Mouse (Mus musculus) limb, embryonic 11.5 days (tissue): ENCODE results near the gene Mgat5. TPM values are rescaled to one million over a fixed set of nuclear protein-coding genes. Genes with fewer than 3 reads are reported as not detected.

Experiments used
- ATAC-seq: fragments of 200-750 bp; cut with Nextera tagmentation; 2 replicates; pipeline ENCODE4 v1.8.0; 2017; ENCODE audit warnings: low read depth; ENCODE audit not compliant: insufficient number of reproducible peaks, low FRiP score, low TSS enrichment
- DNase-seq: peaks from one replicate; pipeline ENCODE4 v3.0.0-alpha.2; 2015; ENCODE audit warnings: low spot score
- H3K27ac ChIP-seq: fragments of 300-500 bp; sonication (generic); replicated peaks from 2 replicates; pipeline ENCODE4 v1.5.1; 2014; ENCODE audit warnings: low read depth, mild to moderate bottlenecking, low read length
- H3K27me3 ChIP-seq: fragments of 300-500 bp; sonication (generic); 2 replicates; pipeline ENCODE4 v1.6.1; 2014; ENCODE audit warnings: mild to moderate bottlenecking, low read length, mixed read lengths; ENCODE audit not compliant: control insufficient read depth, insufficient read depth
- H3K36me3 ChIP-seq: fragments of 300-500 bp; sonication (generic); 2 replicates; pipeline ENCODE4 v1.6.1; 2014; ENCODE audit warnings: mild to moderate bottlenecking, low read length, moderate library complexity, mixed read lengths; ENCODE audit not compliant: control insufficient read depth, insufficient read depth
- H3K4me1 ChIP-seq: fragments of 300-500 bp; sonication (generic); 2 replicates; pipeline ENCODE4 v1.6.1; 2014; ENCODE audit warnings: low read length, mixed read lengths; ENCODE audit not compliant: control insufficient read depth, insufficient read depth
- H3K4me2 ChIP-seq: fragments of 300-500 bp; sonication (generic); 2 replicates; pipeline ENCODE4 v1.6.1; 2014; ENCODE audit warnings: low read depth, mild to moderate bottlenecking, moderate library complexity; ENCODE audit not compliant: severe bottlenecking
- H3K4me3 ChIP-seq: fragments of 300-500 bp; sonication (generic); 2 replicates; pipeline ENCODE4 v1.5.1; 2014; ENCODE audit warnings: low read depth, low read length
- H3K9ac ChIP-seq: fragments of 300-500 bp; sonication (generic); 2 replicates; pipeline ENCODE4 v1.6.1; 2014; ENCODE audit warnings: mild to moderate bottlenecking, low read length
- H3K9me3 ChIP-seq: fragments of 300-500 bp; sonication (generic); 2 replicates; pipeline ENCODE4 v1.6.1; 2016; ENCODE audit warnings: low read length; ENCODE audit not compliant: control insufficient read depth
- WGBS: fragments of 180-500 bp; shearing (Covaris S2); extraction: QIAGEN DNeasy Blood & Tissue Kit; methylation state at CpG from one replicate; pipeline ENCODE4 v1.1.7; 2014; 5-methylcytosine and 5-hydroxymethylcytosine counted together
- polyA plus RNA-seq: library from polyadenylated mRNA; unstranded; fragments of >200 nt; fragmentation: Nextera tagmentation; extraction: Ambion mirVana; gene quantifications from 2 replicates; pipeline ENCODE4 v1.2.1, GENCODE M21; 2014

Gene Mgat5
- polyA plus RNA-seq, 1 experiment from 2014 or later, result 6.3 TPM

DNA sequence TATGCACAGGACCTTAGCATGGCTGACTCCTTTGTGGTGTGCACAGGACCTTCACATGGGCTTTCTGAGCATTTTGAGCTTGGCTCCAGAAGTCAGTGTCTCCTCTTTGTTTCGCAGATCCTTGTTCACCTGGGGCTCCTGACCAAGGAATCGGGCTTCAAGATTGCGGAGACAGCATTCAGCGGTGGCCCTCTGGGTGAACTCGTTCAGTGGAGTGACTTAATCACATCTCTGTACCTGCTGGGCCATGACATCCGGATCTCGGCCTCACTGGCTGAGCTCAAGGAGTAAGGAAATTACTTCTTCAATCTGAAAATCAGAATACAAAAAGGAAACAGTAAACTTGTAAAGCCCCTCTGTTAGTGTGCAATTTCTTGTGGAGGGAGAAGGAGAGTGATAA lies 182.4 kb downstream of the Mgat5 start:
- H3K27me3 ChIP-seq, result no peaks in the 10 kb centered on the region
- WGBS, result 85% methylated on average over 7 of the region's 7 CpGs
- no peak overlapping the region for H3K4me2 ChIP-seq
- no peak overlapping the region for H3K9ac ChIP-seq
- ATAC-seq (no peak), DNase-seq (no peak)
- H3K9me3 ChIP-seq, result no peaks in the 10 kb centered on the region
- H3K4me3 ChIP-seq, result no peak overlapping the region
- H3K36me3 ChIP-seq, result no peaks in the 10 kb centered on the region; the same call in 1 of the 2 replicates
- H3K27ac ChIP-seq, result no peak overlapping the region
- H3K4me1 ChIP-seq, result no peaks in the 10 kb centered on the region

DNA sequence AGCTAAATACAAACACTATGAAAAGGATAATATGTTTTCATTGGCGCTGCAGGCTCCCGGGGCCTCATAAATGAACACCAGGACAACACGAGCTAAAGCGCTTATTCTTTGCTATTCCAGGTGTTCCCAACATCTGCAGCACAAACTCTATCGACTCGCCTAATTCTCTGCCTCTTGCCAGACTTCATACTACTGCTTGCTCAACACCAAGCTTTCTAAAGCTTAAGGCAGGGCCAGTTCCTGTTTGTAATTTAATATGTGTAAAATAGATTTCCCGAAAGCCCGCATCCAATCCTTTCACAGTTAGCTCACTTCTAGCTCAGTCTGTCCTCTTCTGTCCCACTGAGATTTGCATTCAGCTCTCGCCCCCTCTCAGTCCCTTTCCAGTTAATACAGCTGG lies 182.8 kb downstream of the Mgat5 start:
- no peak for ATAC-seq

DNA sequence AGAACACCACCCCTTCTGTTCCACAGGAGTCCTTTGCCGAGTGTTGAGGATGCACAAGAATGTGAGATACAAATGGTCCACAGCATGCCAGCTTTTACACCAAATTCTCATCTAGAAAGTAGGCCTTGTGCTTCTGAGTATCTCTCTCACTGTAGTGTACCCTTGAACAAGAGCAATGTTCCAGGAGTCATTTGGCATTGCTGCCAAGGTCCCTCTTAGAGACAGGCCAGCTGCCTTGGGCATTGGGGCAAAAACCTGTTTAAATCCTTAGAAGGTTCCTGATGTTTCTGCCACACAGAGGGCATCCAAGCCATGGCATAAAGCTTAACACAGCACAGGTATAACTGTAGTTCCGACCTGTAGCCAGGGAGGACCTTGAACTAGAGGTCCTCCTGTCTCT lies 189.9 kb downstream of the Mgat5 start:
- ATAC-seq (no peak), DNase-seq (no peak)
- H3K27me3 ChIP-seq, result no peaks in the 10 kb centered on the region
- H3K27ac ChIP-seq, result no peak overlapping the region
- H3K4me1 ChIP-seq, result 0 out of 2 replicates have a peak, but pooled peaks cover 2% of the 10 kb centered on the region
- H3K4me3 ChIP-seq, result no peak overlapping the region
- no peak overlapping the region for H3K4me2 ChIP-seq
- 91% methylated on average over 2 of the region's 2 CpGs for WGBS
- H3K9ac ChIP-seq, result no peak overlapping the region
- no peaks in the 10 kb centered on the region for H3K36me3 ChIP-seq
- no peaks in the 10 kb centered on the region for H3K9me3 ChIP-seq

More for the DNA sequence above, 182.8 kb downstream of the Mgat5 start:
- H3K4me3 ChIP-seq, result no peak overlapping the region
- DNase-seq, result no peak
- H3K36me3 ChIP-seq, result no peaks in the 10 kb centered on the region; the same call in 1 of the 2 replicates
- H3K4me2 ChIP-seq, result no peak overlapping the region
- H3K4me1 ChIP-seq, result no peaks in the 10 kb centered on the region
- H3K27ac ChIP-seq, result no peak overlapping the region
- no peaks in the 10 kb centered on the region for H3K27me3 ChIP-seq
- H3K9me3 ChIP-seq, result no peaks in the 10 kb centered on the region
- no peak overlapping the region for H3K9ac ChIP-seq
- 67% methylated on average over 9 of the region's 9 CpGs for WGBS

DNA sequence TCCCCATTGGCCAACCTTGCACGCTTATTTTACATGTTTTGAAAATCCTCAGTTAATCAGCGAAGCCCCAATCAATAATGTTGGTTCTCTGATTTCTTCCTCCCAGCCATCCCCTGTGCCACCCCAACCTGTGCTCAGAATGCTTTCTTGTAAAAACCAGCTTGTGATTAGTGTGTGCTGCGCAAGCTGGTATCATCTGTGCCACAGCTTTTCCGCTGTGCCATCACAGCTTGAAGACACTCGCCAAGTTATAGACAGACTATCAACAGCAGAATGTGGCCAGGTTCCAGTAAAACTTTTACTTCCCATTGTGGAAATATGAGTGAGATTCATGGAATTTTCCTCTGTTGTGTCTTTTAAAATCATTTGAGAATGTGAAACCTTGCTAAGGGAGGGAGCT lies 190.9 kb downstream of the Mgat5 start:
- no peak for DNase-seq
- 90% methylated on average over 5 of the region's 5 CpGs for WGBS
- no peak for ATAC-seq
- Histone ChIP-seq H3K27ac (no peak overlapping the region), H3K9me3 (no peaks in the 10 kb centered on the region), H3K36me3 (no peaks in the 10 kb centered on the region), H3K4me3 (no peak overlapping the region), H3K4me1 (0 out of 2 replicates have a peak, but pooled peaks cover 2% of the 10 kb centered on the region), H3K4me2 (no peak overlapping the region), H3K27me3 (no peaks in the 10 kb centered on the region), H3K9ac (no peak overlapping the region)

DNA sequence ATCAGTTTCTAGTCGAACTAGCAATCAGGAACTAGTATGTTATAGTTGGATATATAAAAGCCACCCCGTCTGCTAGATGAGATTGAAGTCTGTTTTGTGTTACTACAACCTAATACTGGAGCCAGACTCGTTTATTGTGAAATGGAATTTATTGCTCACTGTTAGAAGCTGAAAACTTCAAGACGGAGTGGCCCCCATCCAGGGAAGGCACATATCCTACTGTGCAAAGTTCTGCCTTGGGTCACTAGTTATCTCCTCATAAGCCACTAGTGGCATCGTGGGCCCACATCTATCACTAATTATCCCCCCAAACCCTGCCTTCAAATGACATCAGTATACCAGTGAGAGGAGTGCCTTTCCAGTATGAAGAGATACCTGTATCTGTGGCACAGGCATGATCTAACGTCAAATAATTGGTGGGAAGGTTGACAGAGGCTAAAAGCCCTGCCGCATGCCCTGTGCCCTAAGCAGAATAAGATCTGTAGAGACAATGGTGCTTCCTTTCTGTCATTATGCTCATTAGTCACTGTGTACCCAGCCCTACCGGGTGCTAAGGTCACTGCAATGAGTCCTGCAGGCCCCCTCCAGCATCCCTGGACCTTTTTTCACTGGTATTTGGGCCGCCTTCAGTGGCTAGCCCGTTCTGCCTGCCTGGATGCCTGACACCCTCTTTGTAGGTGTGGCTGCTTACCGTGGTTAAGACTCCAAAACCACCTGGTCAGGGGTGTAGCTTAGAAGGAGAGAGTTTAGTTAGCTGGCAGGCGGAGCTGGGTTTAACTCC lies 191.9 kb downstream of the Mgat5 start:
- H3K4me1 ChIP-seq, result 0 out of 2 replicates have a peak, but pooled peaks cover 2% of the 10 kb centered on the region
- no peak overlapping the region for H3K4me2 ChIP-seq
- DNase-seq, result no peak
- H3K9ac ChIP-seq, result no peak overlapping the region
- no peaks in the 10 kb centered on the region for H3K9me3 ChIP-seq
- WGBS, result 62% methylated on average over 12 of the region's 12 CpGs
- H3K27ac ChIP-seq, result no peak overlapping the region
- no peaks in the 10 kb centered on the region for H3K36me3 ChIP-seq
- ATAC-seq, result no peak
- H3K4me3 ChIP-seq, result no peak overlapping the region
- H3K27me3 ChIP-seq, result no peaks in the 10 kb centered on the region

DNA sequence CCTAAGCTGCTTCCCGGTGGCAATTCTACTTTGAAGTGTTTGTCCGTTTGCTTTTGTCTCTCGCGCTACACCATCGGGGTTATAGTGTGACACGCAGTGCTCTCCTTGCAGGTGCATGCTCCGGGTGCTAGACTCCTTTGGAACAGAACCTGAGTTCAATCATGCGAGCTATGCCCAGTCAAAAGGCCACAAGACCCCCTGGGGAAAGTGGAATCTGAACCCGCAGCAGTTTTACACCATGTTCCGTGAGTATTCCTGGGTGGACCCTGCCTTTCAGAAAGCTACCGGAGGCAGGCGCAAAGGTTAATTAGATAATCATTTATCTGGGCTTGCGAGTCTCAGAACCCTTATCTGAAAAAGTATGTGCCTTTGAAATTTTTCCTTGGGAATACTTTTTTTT lies 192.6 kb downstream of the Mgat5 start:
- H3K27me3 ChIP-seq, result no peaks in the 10 kb centered on the region
- 0 out of 2 replicates have a peak, but pooled peaks cover 2% of the 10 kb centered on the region for H3K4me1 ChIP-seq
- no peaks in the 10 kb centered on the region for H3K9me3 ChIP-seq
- no peak overlapping the region for H3K4me3 ChIP-seq
- no peak overlapping the region for H3K9ac ChIP-seq
- H3K36me3 ChIP-seq, result no peaks in the 10 kb centered on the region
- DNase-seq (no peak), ATAC-seq (no peak)
- no peak overlapping the region for H3K4me2 ChIP-seq
- 83% methylated on average over 13 of the region's 13 CpGs for WGBS
- H3K27ac ChIP-seq, result no peak overlapping the region

DNA sequence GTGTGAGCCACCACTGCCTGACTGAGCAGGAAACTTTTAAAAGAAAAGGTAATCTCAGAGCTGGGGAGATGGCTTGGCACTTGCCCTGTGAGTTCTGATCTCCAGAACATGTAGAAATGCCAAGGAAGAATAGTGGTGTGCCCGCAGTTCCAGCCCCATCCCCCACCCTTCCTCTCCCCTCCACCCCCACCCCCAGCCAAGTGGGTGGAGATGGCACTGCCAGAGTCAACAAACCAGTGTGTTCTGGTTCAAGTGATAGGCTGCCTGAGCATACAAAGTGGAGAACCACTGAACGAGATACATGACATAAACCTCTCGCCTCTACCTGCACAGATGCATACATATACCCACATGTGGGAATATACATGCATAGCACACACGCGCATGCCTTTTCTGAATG lies 193.4 kb downstream of the Mgat5 start:
- H3K27ac ChIP-seq, result no peak overlapping the region
- H3K27me3 ChIP-seq, result no peaks in the 10 kb centered on the region
- WGBS, result 92% methylated on average over 5 of the region's 5 CpGs
- ATAC-seq (no peak), DNase-seq (no peak)
- 0 out of 2 replicates have a peak, but pooled peaks cover 2% of the 10 kb centered on the region for H3K4me1 ChIP-seq
- no peak overlapping the region for H3K4me2 ChIP-seq
- H3K9ac ChIP-seq, result no peak overlapping the region
- no peaks in the 10 kb centered on the region for H3K36me3 ChIP-seq
- no peak overlapping the region for H3K4me3 ChIP-seq
- no peaks in the 10 kb centered on the region for H3K9me3 ChIP-seq

DNA sequence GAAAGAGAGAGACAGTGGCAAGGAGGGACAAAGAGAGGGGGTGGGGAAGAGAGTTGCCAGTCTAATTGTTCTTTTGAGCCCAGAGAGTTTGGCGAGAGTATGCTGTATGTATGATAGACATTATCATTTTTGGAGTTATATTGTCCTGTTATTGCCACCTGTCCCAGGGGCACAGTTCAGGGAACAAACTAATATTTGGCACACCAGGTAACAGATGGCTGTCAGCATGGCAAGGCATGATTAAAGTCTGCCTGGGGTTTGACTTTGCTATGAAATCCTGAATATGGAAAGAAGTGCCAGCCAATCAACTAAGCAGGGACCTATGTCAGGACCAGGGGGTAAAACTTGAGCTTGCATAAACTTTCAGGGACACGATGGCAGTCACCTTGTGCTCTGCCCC lies 195.4 kb downstream of the Mgat5 start:
- no peak overlapping the region for H3K4me2 ChIP-seq
- H3K4me1 ChIP-seq, result 0 out of 2 replicates have a peak, but pooled peaks cover 2% of the 10 kb centered on the region
- no peak overlapping the region for H3K9ac ChIP-seq
- no peak for ATAC-seq
- H3K4me3 ChIP-seq, result no peak overlapping the region
- H3K36me3 ChIP-seq, result no peaks in the 10 kb centered on the region
- 84% methylated on average over 2 of the region's 2 CpGs for WGBS
- no peak overlapping the region for H3K27ac ChIP-seq
- no peak for DNase-seq
- no peaks in the 10 kb centered on the region for H3K27me3 ChIP-seq
- no peaks in the 10 kb centered on the region for H3K9me3 ChIP-seq
